Mouse (Mus musculus): ENCODE data around the gene Cnnm3.

- no peak for TF ChIP-seq POLR2A (IDR thresholded peaks at IDR 0.05; ENCODE audit: borderline replicate concordance, extremely low read depth, low read depth, low read length)
- no peak for TF ChIP-seq CTCF (IDR thresholded peaks at IDR 0.05; ENCODE audit: insufficient read depth, low read length)
Observed at GRCm38 (mm10) chr1:36508238-36508637, 3.4 kb upstream of the Cnnm3 start.
